Mouse (Mus musculus): ENCODE measurements around the gene Schip1. TPM values are rescaled to one million over a fixed set of nuclear protein-coding genes. Genes with fewer than 3 reads are reported as not detected.
A peak's percentile ranks its signal among the peaks of the same experiment; 100 is the strongest.

Gene Schip1
- polyA plus RNA-seq, 1 experiment from 2014 or later = 154 TPM

GRCm38 (mm10) chr3:68403343-68403742 lies 338.7 kb downstream of the Schip1 start:
- H3K27ac ChIP-seq (replicated peaks) = peak overlapping the region; percentile 59
- H3K9ac ChIP-seq = no peak overlapping the region
- H3K4me2 ChIP-seq = no peak overlapping the region
- peak; percentile 55; the same call in 1 of the 2 replicates for ATAC-seq (ENCODE audit: low FRiP score, low read depth)
- 47% methylated on average over 4 of the region's 4 CpGs for WGBS
- no peak overlapping the region for H3K4me3 ChIP-seq
- no peaks in the 10 kb centered on the region for H3K36me3 ChIP-seq
- H3K9me3 ChIP-seq = no peaks in the 10 kb centered on the region
- no peaks in the 10 kb centered on the region for H3K27me3 ChIP-seq
- H3K4me1 ChIP-seq (replicated peaks) = peaks cover 22% of the 10 kb centered on the region

- H3K9me3 ChIP-seq = no peaks in the 10 kb centered on the region
- H3K9ac ChIP-seq = no peak overlapping the region
- no peaks in the 10 kb centered on the region for H3K27me3 ChIP-seq
- H3K36me3 ChIP-seq = no peaks in the 10 kb centered on the region
- WGBS = 74% methylated on average over 2 of the region's 2 CpGs
- ATAC-seq (ENCODE audit: low FRiP score, low read depth) = peak; percentile 68
- peaks cover 22% of the 10 kb centered on the region for H3K4me1 ChIP-seq (replicated peaks)
- no peak overlapping the region for H3K4me3 ChIP-seq
- H3K27ac ChIP-seq (replicated peaks) = peak overlapping the region; percentile 59
- no peak overlapping the region for H3K4me2 ChIP-seq
These were observed 339.2 kb downstream of the Schip1 start for GRCm38 (mm10) chr3:68403783-68404217.

GRCm38 (mm10) chr3:68405724-68406123 lies 341.1 kb downstream of the Schip1 start:
- Histone ChIP-seq H3K9me3 (no peaks in the 10 kb centered on the region), H3K27me3 (no peaks in the 10 kb centered on the region), H3K9ac (no peak overlapping the region), H3K36me3 (no peaks in the 10 kb centered on the region), H3K4me2 (no peak overlapping the region), H3K4me1 (replicated peaks) (peaks cover 22% of the 10 kb centered on the region), H3K4me3 (no peak overlapping the region), H3K27ac (replicated peaks) (no peak overlapping the region)
- ATAC-seq (ENCODE audit: low FRiP score, low read depth) = no peak
- WGBS = 48% methylated on average over 5 of the region's 5 CpGs

GRCm38 (mm10) chr3:68412262-68412661 lies 347.7 kb downstream of the Schip1 start:
- Histone ChIP-seq H3K9ac (no peak overlapping the region), H3K27me3 (no peaks in the 10 kb centered on the region), H3K4me1 (replicated peaks) (peaks cover 3% of the 10 kb centered on the region), H3K9me3 (no peaks in the 10 kb centered on the region), H3K27ac (replicated peaks) (no peak overlapping the region), H3K4me2 (no peak overlapping the region), H3K36me3 (no peaks in the 10 kb centered on the region), H3K4me3 (no peak overlapping the region)
- WGBS = 83% methylated on average over 3 of the region's 3 CpGs
- no peak for ATAC-seq (ENCODE audit: low FRiP score, low read depth)

- Histone ChIP-seq H3K27me3 (no peaks in the 10 kb centered on the region), H3K9ac (no peak overlapping the region), H3K4me2 (no peak overlapping the region), H3K4me1 (replicated peaks) (no peaks in the 10 kb centered on the region), H3K4me3 (no peak overlapping the region), H3K36me3 (no peaks in the 10 kb centered on the region), H3K9me3 (no peaks in the 10 kb centered on the region), H3K27ac (replicated peaks) (no peak overlapping the region)
- WGBS = 74% methylated on average over 4 of the region's 4 CpGs
- ATAC-seq (ENCODE audit: low FRiP score, low read depth) = no peak
These were observed 355.2 kb downstream of the Schip1 start for GRCm38 (mm10) chr3:68419792-68420191.

GRCm38 (mm10) chr3:68420927-68421326 lies 356.3 kb downstream of the Schip1 start:
- Histone ChIP-seq H3K27me3 (no peaks in the 10 kb centered on the region), H3K9me3 (no peaks in the 10 kb centered on the region), H3K4me1 (replicated peaks) (no peaks in the 10 kb centered on the region), H3K36me3 (no peaks in the 10 kb centered on the region), H3K27ac (replicated peaks) (no peak overlapping the region), H3K4me3 (no peak overlapping the region), H3K4me2 (no peak overlapping the region), H3K9ac (no peak overlapping the region)
- 77% methylated on average over 2 of the region's 2 CpGs for WGBS
- ATAC-seq (ENCODE audit: low FRiP score, low read depth) = no peak

- WGBS = 75% methylated on average over 2 of the region's 2 CpGs
- no peak for ATAC-seq (ENCODE audit: low FRiP score, low read depth)
- Histone ChIP-seq H3K36me3 (no peaks in the 10 kb centered on the region), H3K4me2 (no peak overlapping the region), H3K4me3 (no peak overlapping the region), H3K9me3 (no peaks in the 10 kb centered on the region), H3K9ac (no peak overlapping the region), H3K27ac (replicated peaks) (no peak overlapping the region), H3K4me1 (replicated peaks) (no peaks in the 10 kb centered on the region), H3K27me3 (no peaks in the 10 kb centered on the region)
These were observed 357.2 kb downstream of the Schip1 start for GRCm38 (mm10) chr3:68421849-68422248.

GRCm38 (mm10) chr3:68428081-68428480 lies 363.5 kb downstream of the Schip1 start:
- no peak overlapping the region for H3K4me3 ChIP-seq
- H3K4me1 ChIP-seq (replicated peaks) = no peaks in the 10 kb centered on the region
- no peak overlapping the region for H3K27ac ChIP-seq (replicated peaks)
- H3K9me3 ChIP-seq = no peaks in the 10 kb centered on the region
- H3K27me3 ChIP-seq = no peaks in the 10 kb centered on the region
- no peak for ATAC-seq (ENCODE audit: low FRiP score, low read depth)
- no peak overlapping the region for H3K4me2 ChIP-seq
- H3K36me3 ChIP-seq = no peaks in the 10 kb centered on the region
- H3K9ac ChIP-seq = no peak overlapping the region
- WGBS = 91% methylated on average over 5 of the region's 5 CpGs

- Histone ChIP-seq H3K4me2 (no peak overlapping the region), H3K4me1 (replicated peaks) (no peaks in the 10 kb centered on the region), H3K27ac (replicated peaks) (no peak overlapping the region), H3K27me3 (no peaks in the 10 kb centered on the region), H3K9me3 (no peaks in the 10 kb centered on the region), H3K4me3 (no peak overlapping the region), H3K36me3 (no peaks in the 10 kb centered on the region), H3K9ac (no peak overlapping the region)
- 41% methylated on average over 7 of the region's 7 CpGs for WGBS
- no peak for ATAC-seq (ENCODE audit: low FRiP score, low read depth)
These were observed 369.8 kb downstream of the Schip1 start for GRCm38 (mm10) chr3:68434435-68434834.

- Histone ChIP-seq H3K4me1 (replicated peaks) (no peaks in the 10 kb centered on the region), H3K36me3 (no peaks in the 10 kb centered on the region), H3K4me2 (no peak overlapping the region), H3K9ac (no peak overlapping the region), H3K4me3 (no peak overlapping the region), H3K9me3 (no peaks in the 10 kb centered on the region), H3K27me3 (no peaks in the 10 kb centered on the region), H3K27ac (replicated peaks) (no peak overlapping the region)
- 76% methylated on average over 2 of the region's 2 CpGs for WGBS
- no peak for ATAC-seq (ENCODE audit: low FRiP score, low read depth)
These were observed 370.3 kb downstream of the Schip1 start for GRCm38 (mm10) chr3:68434897-68435296.

GRCm38 (mm10) chr3:68448480-68448879 lies 383.9 kb downstream of the Schip1 start:
- no peak overlapping the region for H3K4me2 ChIP-seq
- H3K9me3 ChIP-seq = no peaks in the 10 kb centered on the region
- WGBS = 90% methylated on average over 2 of the region's 2 CpGs
- ATAC-seq (ENCODE audit: low FRiP score, low read depth) = no peak
- H3K9ac ChIP-seq = no peak overlapping the region
- no peaks in the 10 kb centered on the region for H3K36me3 ChIP-seq
- no peak overlapping the region for H3K27ac ChIP-seq (replicated peaks)
- no peak overlapping the region for H3K4me3 ChIP-seq
- H3K27me3 ChIP-seq = no peaks in the 10 kb centered on the region
- no peaks in the 10 kb centered on the region for H3K4me1 ChIP-seq (replicated peaks)

- no peak overlapping the region for H3K4me2 ChIP-seq
- ATAC-seq (ENCODE audit: low FRiP score, low read depth) = no peak
- WGBS = 96% methylated on average over 1 of the region's 1 CpGs
These were observed 387.0 kb downstream of the Schip1 start for GRCm38 (mm10) chr3:68451634-68452033.

GRCm38 (mm10) chr3:68453266-68453665 lies 388.7 kb downstream of the Schip1 start:
- ATAC-seq (ENCODE audit: low FRiP score, low read depth) = no peak

More at GRCm38 (mm10) chr3:68451634-68452033, 387.0 kb downstream of the Schip1 start:
- Histone ChIP-seq H3K27ac (replicated peaks) (no peak overlapping the region), H3K36me3 (no peaks in the 10 kb centered on the region), H3K4me3 (no peak overlapping the region), H3K9me3 (no peaks in the 10 kb centered on the region), H3K9ac (no peak overlapping the region), H3K4me1 (replicated peaks) (no peaks in the 10 kb centered on the region), H3K27me3 (no peaks in the 10 kb centered on the region)

More at GRCm38 (mm10) chr3:68453266-68453665, 388.7 kb downstream of the Schip1 start:
- 54% methylated on average over 5 of the region's 5 CpGs for WGBS
- Histone ChIP-seq H3K9me3 (no peaks in the 10 kb centered on the region), H3K4me2 (no peak overlapping the region), H3K4me1 (replicated peaks) (no peaks in the 10 kb centered on the region), H3K27me3 (no peaks in the 10 kb centered on the region), H3K27ac (replicated peaks) (no peak overlapping the region), H3K9ac (no peak overlapping the region), H3K4me3 (no peak overlapping the region), H3K36me3 (no peaks in the 10 kb centered on the region)

Measured in hindbrain, embryonic 15.5 days (tissue).